Mouse (Mus musculus) spleen, embryonic (tissue): Measurements from ENCODE around the gene Dhx37.

Experiments
- CTCF ChIA-PET: fragments of 350-600 bp; sonication (Branson Sonifier 250); formaldehyde crosslinking; loops from one replicate; lab custom pipeline; 2022; lab: Charles Lee

Dhx37 gene

GRCm38 (mm10) chr5:125433793-125434337 lies at the start of gene Dhx37:
Dhx37 (minus strand) TSS chr5:125434121.
- CTCF ChIA-PET, result no interaction called here

- CTCF ChIA-PET, result no interaction called here
These were observed 48.6 kb upstream of the Dhx37 start for GRCm38 (mm10) chr5:125482474-125482873.

- CTCF ChIA-PET, result interaction anchor here (0.6 kb wide), 1 partner anchor 11 kb away, joined by 3 read pairs; no protein-coding TSS in a partner anchor
These were observed 46.7 kb upstream of the Dhx37 start for GRCm38 (mm10) chr5:125480434-125481231.

- CTCF ChIA-PET, result no interaction called here
These were observed 45.5 kb upstream of the Dhx37 start for GRCm38 (mm10) chr5:125479376-125479775.

- CTCF ChIA-PET, result interaction anchor here (0.6 kb wide), 1 partner anchor 30 kb away, joined by 5 read pairs; no protein-coding TSS in a partner anchor
These were observed 44.1 kb upstream of the Dhx37 start for GRCm38 (mm10) chr5:125478037-125478436.

- CTCF ChIA-PET, result no interaction called here
These were observed 43.6 kb upstream of the Dhx37 start for GRCm38 (mm10) chr5:125477533-125477932.

GRCm38 (mm10) chr5:125476799-125477198 lies 42.9 kb upstream of the Dhx37 start:
- CTCF ChIA-PET, result no interaction called here

- CTCF ChIA-PET, result no interaction called here
These were observed 42.3 kb upstream of the Dhx37 start for GRCm38 (mm10) chr5:125476286-125476625.

- CTCF ChIA-PET, result no interaction called here
These were observed 41.8 kb upstream of the Dhx37 start, which contains the start of gene Aacs for GRCm38 (mm10) chr5:125475601-125476285. Aacs (plus strand) TSS chr5:125475814.

- CTCF ChIA-PET, result no interaction called here
These were observed 41.1 kb upstream of the Dhx37 start for GRCm38 (mm10) chr5:125475030-125475429.

- CTCF ChIA-PET, result no interaction called here
These were observed 39.0 kb upstream of the Dhx37 start for GRCm38 (mm10) chr5:125472796-125473475.

GRCm38 (mm10) chr5:125470713-125471112 lies 36.8 kb upstream of the Dhx37 start:
- CTCF ChIA-PET, result no interaction called here

- CTCF ChIA-PET, result no interaction called here
These were observed 33.3 kb upstream of the Dhx37 start for GRCm38 (mm10) chr5:125467261-125467660.

GRCm38 (mm10) chr5:125466483-125466882 lies 32.6 kb upstream of the Dhx37 start:
- CTCF ChIA-PET, result no interaction called here

GRCm38 (mm10) chr5:125465701-125466106 lies 31.8 kb upstream of the Dhx37 start:
- CTCF ChIA-PET, result interaction anchor here (0.7 kb wide), 1 partner anchor 85 kb away, joined by 6 read pairs; no protein-coding TSS in a partner anchor

GRCm38 (mm10) chr5:125465192-125465591 lies 31.3 kb upstream of the Dhx37 start:
- CTCF ChIA-PET, result interaction anchor here (0.7 kb wide), 1 partner anchor 84 kb away, joined by 6 read pairs; no protein-coding TSS in a partner anchor

- CTCF ChIA-PET, result no interaction called here
These were observed 28.0 kb upstream of the Dhx37 start for GRCm38 (mm10) chr5:125461868-125462445.

GRCm38 (mm10) chr5:125460574-125460973 lies 26.7 kb upstream of the Dhx37 start:
- CTCF ChIA-PET, result interaction anchor here (0.6 kb wide), 1 partner anchor 92 kb away, joined by 4 read pairs; no protein-coding TSS in a partner anchor

- CTCF ChIA-PET, result interaction anchor here (0.6 kb wide), 1 partner anchor 16 kb away, joined by 3 read pairs; no protein-coding TSS in a partner anchor
These were observed 23.6 kb upstream of the Dhx37 start for GRCm38 (mm10) chr5:125457538-125457937.

- CTCF ChIA-PET, result no interaction called here
These were observed 22.2 kb upstream of the Dhx37 start for GRCm38 (mm10) chr5:125456100-125456499.

- CTCF ChIA-PET, result no interaction called here
These were observed 18.7 kb upstream of the Dhx37 start for GRCm38 (mm10) chr5:125452573-125452972.
